Mouse (Mus musculus) midbrain, embryonic 12.5 days (tissue): ENCODE data around the gene Naaladl1. TPM values are rescaled to one million over a fixed set of nuclear protein-coding genes. Genes with fewer than 3 reads are reported as not detected.

Source experiments
- ATAC-seq: fragments of 200-750 bp; cut with Nextera tagmentation; 2 replicates; pipeline ENCODE4 v1.8.0; 2017; ENCODE audit warnings: low read depth, moderate TSS enrichment, moderate library complexity; ENCODE audit not compliant: low FRiP score
- H3K27ac ChIP-seq: fragments of 300-500 bp; sonication (generic); replicated peaks from 2 replicates; pipeline ENCODE4 v1.5.1; 2016; ENCODE audit warnings: mild to moderate bottlenecking
- H3K27me3 ChIP-seq: fragments of 300-500 bp; sonication (generic); 2 replicates; pipeline ENCODE4 v1.6.1; 2016; ENCODE audit warnings: mild to moderate bottlenecking
- H3K36me3 ChIP-seq: fragments of 300-500 bp; sonication (generic); 2 replicates; pipeline ENCODE4 v1.6.1; 2016
- H3K4me1 ChIP-seq: fragments of 300-500 bp; sonication (generic); 2 replicates; pipeline ENCODE4 v1.6.1; 2016
- H3K4me2 ChIP-seq: fragments of 300-500 bp; sonication (generic); replicated peaks from 2 replicates; pipeline ENCODE4 v1.6.1; 2016; ENCODE audit warnings: mild to moderate bottlenecking, moderate library complexity
- H3K4me3 ChIP-seq: fragments of 300-500 bp; sonication (generic); 2 replicates; pipeline ENCODE4 v1.5.1; 2016; ENCODE audit warnings: mild to moderate bottlenecking
- H3K9ac ChIP-seq: fragments of 300-500 bp; sonication (generic); replicated peaks from 2 replicates; pipeline ENCODE4 v1.6.1; 2016; ENCODE audit warnings: mild to moderate bottlenecking, moderate library complexity
- H3K9me3 ChIP-seq: fragments of 300-500 bp; sonication (generic); 2 replicates; pipeline ENCODE4 v1.6.1; 2016; ENCODE audit warnings: mild to moderate bottlenecking
- WGBS: fragments of 180-500 bp; shearing (Covaris S2); methylation state at CpG from one replicate; pipeline ENCODE4 v1.1.7; 2016; 5-methylcytosine and 5-hydroxymethylcytosine counted together
- polyA plus RNA-seq: library from polyadenylated mRNA; unstranded; fragments of >200 nt; fragmentation: Nextera tagmentation; extraction: Ambion mirVana; gene quantifications from 2 replicates; pipeline ENCODE4 v1.2.1, GENCODE M21; 2016

Gene Naaladl1
- polyA plus RNA-seq, 1 experiment from 2014 or later, result 0.94 TPM

- ATAC-seq, result peak; percentile 92
- H3K27me3 ChIP-seq, result no peaks in the 10 kb centered on the region
- peak within 1 kb of the TSS; percentile 93 for H3K4me2 ChIP-seq
- no peaks in the 10 kb centered on the region for H3K9me3 ChIP-seq
- H3K4me3 ChIP-seq, result peak within 1 kb of the TSS; percentile 56
- H3K36me3 ChIP-seq, result peaks cover 30% of the 10 kb centered on the region
- H3K4me1 ChIP-seq, result peaks cover 24% of the 10 kb centered on the region
- H3K9ac ChIP-seq, result peak within 1 kb of the TSS; percentile 75
- peak within 1 kb of the TSS; percentile 88 for H3K27ac ChIP-seq
- WGBS, result 9% methylated on average over 33 of the region's 33 CpGs
Measured at GRCm38 (mm10) chr19:6067724-6068415, 37.7 kb upstream of the Naaladl1 start, which contains the start of gene Tm7sf2. TSS of gene Tm7sf2 (minus strand) at chr19:6068373.

- Histone ChIP-seq H3K4me3 (no peak overlapping the region), H3K4me1 (peaks cover 20% of the 10 kb centered on the region), H3K4me2 (no peak overlapping the region), H3K9me3 (no peaks in the 10 kb centered on the region), H3K9ac (no peak overlapping the region), H3K27ac (no peak overlapping the region), H3K27me3 (no peaks in the 10 kb centered on the region), H3K36me3 (peaks cover 33% of the 10 kb centered on the region)
- WGBS, result 85% methylated on average over 4 of the region's 4 CpGs
- ATAC-seq, result no peak
Measured at GRCm38 (mm10) chr19:6068951-6069350, 36.6 kb upstream of the Naaladl1 start.

GRCm38 (mm10) chr19:6069851-6070250 is 35.7 kb upstream of the Naaladl1 start:
- Histone ChIP-seq H3K36me3 (peaks cover 41% of the 10 kb centered on the region), H3K4me1 (peaks cover 20% of the 10 kb centered on the region), H3K9ac (no peak overlapping the region), H3K27ac (no peak overlapping the region), H3K4me2 (no peak overlapping the region), H3K4me3 (no peak overlapping the region), H3K27me3 (no peaks in the 10 kb centered on the region), H3K9me3 (no peaks in the 10 kb centered on the region)
- 90% methylated on average over 10 of the region's 10 CpGs for WGBS
- ATAC-seq, result no peak

GRCm38 (mm10) chr19:6070571-6071250 is 34.9 kb upstream of the Naaladl1 start:
- Histone ChIP-seq H3K27me3 (no peaks in the 10 kb centered on the region), H3K4me2 (no peak overlapping the region), H3K4me3 (no peak overlapping the region), H3K27ac (no peak overlapping the region), H3K9ac (no peak overlapping the region), H3K36me3 (peaks cover 44% of the 10 kb centered on the region), H3K4me1 (peaks cover 23% of the 10 kb centered on the region), H3K9me3 (no peaks in the 10 kb centered on the region)
- WGBS, result 92% methylated on average over 31 of the region's 31 CpGs
- no peak for ATAC-seq

GRCm38 (mm10) chr19:6071261-6071660 is 34.3 kb upstream of the Naaladl1 start:
- peaks cover 44% of the 10 kb centered on the region for H3K36me3 ChIP-seq
- no peak overlapping the region for H3K9ac ChIP-seq
- peaks cover 25% of the 10 kb centered on the region for H3K4me1 ChIP-seq
- no peak overlapping the region for H3K4me3 ChIP-seq
- H3K4me2 ChIP-seq, result no peak overlapping the region
- WGBS, result 96% methylated on average over 19 of the region's 19 CpGs
- H3K27me3 ChIP-seq, result no peaks in the 10 kb centered on the region
- no peak for ATAC-seq
- H3K27ac ChIP-seq, result no peak overlapping the region
- no peaks in the 10 kb centered on the region for H3K9me3 ChIP-seq

- peaks cover 42% of the 10 kb centered on the region for H3K36me3 ChIP-seq
- no peaks in the 10 kb centered on the region for H3K27me3 ChIP-seq
- no peaks in the 10 kb centered on the region for H3K9me3 ChIP-seq
- peaks cover 17% of the 10 kb centered on the region for H3K4me1 ChIP-seq
- no peak overlapping the region for H3K27ac ChIP-seq
- WGBS, result 92% methylated on average over 5 of the region's 5 CpGs
- no peak overlapping the region for H3K4me3 ChIP-seq
- no peak overlapping the region for H3K9ac ChIP-seq
- ATAC-seq, result no peak
- no peak overlapping the region for H3K4me2 ChIP-seq
Measured at GRCm38 (mm10) chr19:6073889-6074288, 31.7 kb upstream of the Naaladl1 start.

- Histone ChIP-seq H3K4me2 (peak within 1 kb of the TSS; percentile 91), H3K27me3 (no peaks in the 10 kb centered on the region), H3K4me3 (peak within 1 kb of the TSS; percentile 80), H3K4me1 (peaks cover 17% of the 10 kb centered on the region), H3K9ac (peak within 1 kb of the TSS; percentile 82), H3K9me3 (no peaks in the 10 kb centered on the region), H3K27ac (peak within 1 kb of the TSS; percentile 85), H3K36me3 (peaks cover 36% of the 10 kb centered on the region)
- ATAC-seq, result peak; percentile 86
- 1% methylated on average over 33 of the region's 33 CpGs for WGBS
Measured at GRCm38 (mm10) chr19:6076564-6077393, 28.8 kb upstream of the Naaladl1 start, which contains the start of gene Vps51. TSS of gene Vps51 (minus strand) at chr19:6077231.

GRCm38 (mm10) chr19:6079983-6080480 is 25.6 kb upstream of the Naaladl1 start, which contains the start of gene Tmem262:
TSS of gene Tmem262 (plus strand) at chr19:6080033.
- H3K4me3 ChIP-seq, result no peak within 1 kb of the TSS

GRCm38 (mm10) chr19:6082156-6082555 is 23.4 kb upstream of the Naaladl1 start, which contains the start of gene Gm28374:
TSS of gene Gm28374 (minus strand) at chr19:6082256.
- Histone ChIP-seq H3K4me1 (peaks cover 30% of the 10 kb centered on the region), H3K36me3 (peaks cover 43% of the 10 kb centered on the region), H3K27me3 (no peaks in the 10 kb centered on the region), H3K4me2 (no peak within 1 kb of the TSS), H3K4me3 (no peak within 1 kb of the TSS), H3K27ac (no peak within 1 kb of the TSS), H3K9me3 (no peaks in the 10 kb centered on the region), H3K9ac (no peak within 1 kb of the TSS)
- no peak for ATAC-seq
- 89% methylated on average over 9 of the region's 9 CpGs for WGBS

More at GRCm38 (mm10) chr19:6079983-6080480, 25.6 kb upstream of the Naaladl1 start, which contains the start of gene Tmem262:
- Histone ChIP-seq H3K4me1 (peaks cover 28% of the 10 kb centered on the region), H3K9me3 (no peaks in the 10 kb centered on the region), H3K36me3 (peaks cover 35% of the 10 kb centered on the region), H3K9ac (no peak within 1 kb of the TSS; the same call in 1 of the 2 replicates), H3K4me2 (no peak within 1 kb of the TSS), H3K27ac (no peak within 1 kb of the TSS), H3K27me3 (no peaks in the 10 kb centered on the region)
- 97% methylated on average over 12 of the region's 12 CpGs for WGBS
- ATAC-seq, result no peak

GRCm38 (mm10) chr19:6084478-6085248 is 20.9 kb upstream of the Naaladl1 start, which contains the start of the genes Zfpl1 and Cdca5:
TSS of gene Zfpl1 (minus strand) at chr19:6084956.
TSS of gene Cdca5 (plus strand) at chr19:6084983.
- WGBS, result under 1% methylated on average over 58 of the region's 58 CpGs
- no peaks in the 10 kb centered on the region for H3K27me3 ChIP-seq
- peaks cover 26% of the 10 kb centered on the region for H3K4me1 ChIP-seq
- H3K27ac ChIP-seq, result 0 out of 2 replicates have a peak within 1 kb of the TSS, but pooled peaks have one; percentile 49
- no peaks in the 10 kb centered on the region for H3K9me3 ChIP-seq
- peak within 1 kb of the TSS; percentile 81 for H3K9ac ChIP-seq
- H3K4me3 ChIP-seq, result peak within 1 kb of the TSS; percentile 79
- ATAC-seq, result peak; percentile 90
- H3K36me3 ChIP-seq, result peaks cover 62% of the 10 kb centered on the region
- H3K4me2 ChIP-seq, result peak within 1 kb of the TSS; percentile 89
